Mouse (Mus musculus): ENCODE data around the gene Cfap70.
A peak's percentile ranks its signal among the peaks of the same experiment; 100 is the strongest.

Cfap70 gene

DNA sequence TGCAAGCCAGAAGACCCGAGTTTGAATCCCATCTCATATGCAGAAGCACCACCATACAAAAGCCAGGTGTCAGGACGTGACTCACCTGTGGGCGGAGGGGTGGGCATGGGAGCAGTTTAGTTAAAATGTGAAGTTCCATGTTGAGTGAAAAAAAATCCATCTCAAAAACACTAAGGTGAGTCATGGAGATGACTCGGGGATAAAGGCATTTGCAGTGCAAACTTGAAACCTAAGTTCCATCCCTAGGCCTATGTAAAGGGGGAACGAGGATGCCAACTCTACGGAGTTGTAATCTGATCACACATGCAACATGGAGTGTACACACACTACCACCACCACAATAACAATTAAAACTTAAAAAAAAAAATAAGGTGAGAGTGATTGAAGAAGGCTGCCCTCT, 29.0 kb downstream of the Cfap70 start:
- DNase-seq (ENCODE audit: low read depth, low spot score) = peak; percentile 79

DNA sequence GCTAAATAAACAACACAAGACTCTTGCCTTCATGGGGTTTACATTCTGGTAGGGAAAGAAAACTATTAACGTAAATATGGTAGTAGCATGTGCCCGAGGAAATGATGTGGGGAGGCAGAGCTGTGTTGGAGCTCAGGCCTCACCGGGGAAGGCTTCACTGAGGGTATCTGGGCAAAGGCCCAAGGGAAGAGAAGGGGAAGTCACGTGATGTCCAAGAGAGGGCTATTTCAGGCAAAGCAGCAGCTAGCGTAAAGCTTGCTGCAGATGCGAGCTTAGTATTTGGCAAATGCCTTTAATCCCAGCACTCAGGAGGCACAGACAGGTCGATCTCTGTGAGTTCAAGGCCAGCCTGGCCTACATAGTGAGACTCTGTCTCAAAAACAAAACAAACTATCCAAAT, 29.8 kb downstream of the Cfap70 start:
- no peak for DNase-seq (ENCODE audit: low read depth, low spot score)

- DNase-seq (ENCODE audit: low read depth, low spot score) = peak; percentile 69
Measured at GRCm38 (mm10) chr14:20400071-20400470, 52.0 kb downstream of the Cfap70 start.

DNA sequence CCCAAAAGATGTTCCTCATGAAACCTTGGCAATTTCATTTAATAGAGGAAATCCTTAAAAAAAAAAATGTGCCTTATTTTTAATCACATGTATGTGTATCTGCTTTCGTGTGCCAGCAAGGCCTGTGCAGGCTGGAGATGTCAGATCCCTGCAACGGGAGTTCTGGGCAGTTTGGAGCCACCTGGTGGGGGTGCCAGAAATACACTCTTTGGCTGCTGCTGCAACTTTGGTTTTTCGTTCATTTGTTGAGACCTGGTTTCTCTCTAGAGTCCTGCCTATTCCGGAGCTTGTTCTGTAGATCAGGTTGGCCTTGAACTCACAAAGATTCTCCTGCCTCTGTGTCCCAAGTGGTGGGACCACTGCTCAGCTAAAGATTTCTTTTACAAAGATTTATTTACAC, 53.2 kb downstream of the Cfap70 start:
- DNase-seq (ENCODE audit: low read depth, low spot score) = peak; percentile 54

DNA sequence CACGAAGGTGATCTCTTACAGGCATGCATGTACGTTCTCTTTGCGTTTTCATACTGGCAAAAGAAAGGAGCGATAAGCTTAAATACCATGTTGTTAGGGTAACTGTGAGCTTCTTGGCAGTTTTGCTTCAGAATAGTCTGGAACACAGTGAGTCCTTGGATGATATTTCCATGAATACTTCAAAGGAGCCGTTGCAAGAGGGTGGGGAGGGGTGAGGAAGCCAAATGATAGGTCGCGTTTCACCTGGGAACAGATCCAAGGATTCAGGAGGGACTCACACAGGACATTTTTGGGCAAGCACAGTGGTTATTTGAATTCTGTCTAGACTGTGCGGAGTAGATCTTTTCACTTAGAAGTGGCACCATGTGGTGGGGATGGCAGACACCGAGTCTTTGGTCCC, 54.8 kb downstream of the Cfap70 start:
- DNase-seq (ENCODE audit: low read depth, low spot score) = no peak

- peak; percentile 94 for DNase-seq (ENCODE audit: low read depth, low spot score)
Measured at GRCm38 (mm10) chr14:20393205-20393913, 58.7 kb downstream of the Cfap70 start, which contains the start of gene Mrps16. Gene Mrps16 (minus strand): TSS chr14:20393634.

DNA sequence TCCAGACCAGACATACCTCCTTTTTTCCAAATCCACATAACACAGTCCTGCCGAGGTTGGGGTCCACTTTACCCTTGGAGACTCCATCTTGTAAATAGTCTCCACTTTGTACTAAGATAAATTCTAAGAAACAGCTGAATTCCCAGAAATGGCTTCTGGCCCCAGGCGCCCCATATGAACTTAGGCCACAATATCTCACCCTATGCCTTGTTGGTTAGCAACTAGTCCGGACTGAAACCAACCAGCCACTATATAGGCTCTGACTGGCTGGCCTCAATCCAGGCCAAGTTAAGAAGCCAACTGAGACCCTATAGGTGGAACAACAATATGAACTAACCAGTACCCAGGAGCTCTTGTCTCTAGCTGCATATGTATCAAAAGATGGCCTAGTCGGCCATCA, 59.7 kb downstream of the Cfap70 start:
- DNase-seq (ENCODE audit: low read depth, low spot score) = peak; percentile 18

DNA sequence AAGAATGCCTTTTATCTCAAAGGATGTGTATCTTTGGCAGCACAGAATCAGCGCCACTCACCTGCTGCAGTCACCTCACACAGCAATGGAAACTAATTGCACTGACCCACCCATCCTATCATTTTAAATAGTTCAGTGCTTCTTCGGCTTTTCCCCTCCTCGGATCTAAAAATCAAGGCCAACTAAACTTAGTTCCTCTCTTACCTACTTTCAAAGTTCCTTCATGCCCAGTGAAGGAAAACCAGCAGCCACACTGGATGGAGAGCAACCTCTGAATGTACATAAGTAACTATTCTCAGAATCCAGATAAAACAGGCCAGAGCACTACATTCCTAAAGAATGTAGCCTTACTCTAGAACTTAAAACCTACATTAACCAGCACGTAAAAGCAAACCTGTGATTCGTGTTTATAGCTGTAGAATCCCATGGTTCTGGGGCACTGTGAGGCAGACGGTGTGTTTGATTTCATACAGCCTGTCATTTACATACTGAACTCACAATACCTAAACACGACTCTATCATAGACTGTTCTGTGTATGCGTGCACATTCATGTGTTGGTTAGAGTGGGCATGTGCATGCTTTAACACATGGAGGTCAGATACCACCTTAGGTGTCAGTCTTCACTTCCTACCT, 62.5 kb downstream of the Cfap70 start:
- DNase-seq (ENCODE audit: low read depth, low spot score) = no peak

DNA sequence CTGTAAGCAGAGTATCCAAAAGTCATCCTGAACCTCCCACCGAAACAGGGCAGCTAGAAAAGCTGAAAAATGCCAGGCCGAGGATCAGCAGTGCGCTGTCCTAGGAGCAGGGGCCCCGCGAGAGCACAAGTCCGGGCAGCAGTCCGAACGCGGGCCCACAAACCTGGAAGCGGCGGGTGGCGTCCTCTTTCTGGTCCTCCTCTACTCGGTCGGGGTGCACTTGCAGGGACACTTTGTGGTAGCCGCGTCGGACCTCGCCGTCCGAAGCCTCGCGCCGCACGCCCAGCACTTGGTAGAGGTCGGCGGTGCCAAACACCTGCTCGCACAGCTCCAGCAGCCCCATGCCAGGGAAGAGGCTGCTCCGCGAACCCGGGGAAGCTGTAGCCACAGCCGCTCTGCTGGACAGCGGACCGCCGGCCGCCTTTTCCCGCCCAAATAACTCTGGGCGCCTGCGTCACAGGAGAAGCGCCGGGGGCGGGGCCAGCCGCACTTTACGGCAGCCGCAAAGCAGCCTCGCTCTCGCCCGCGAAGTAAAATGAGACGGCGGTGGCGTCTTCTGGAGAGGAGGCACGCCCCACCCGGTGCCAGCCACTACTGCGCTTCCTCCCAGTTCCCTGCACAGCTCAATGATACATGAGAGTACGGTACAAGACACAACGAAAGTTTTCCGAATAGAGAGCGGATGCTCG, 63.4 kb downstream of the Cfap70 start, which contains the start of gene Dnajc9:
Gene Dnajc9, minus strand, starts transcription at position 470 of the 689 bp plus-strand sequence.
- DNase-seq (ENCODE audit: low read depth, low spot score) = peak; percentile 86

DNA sequence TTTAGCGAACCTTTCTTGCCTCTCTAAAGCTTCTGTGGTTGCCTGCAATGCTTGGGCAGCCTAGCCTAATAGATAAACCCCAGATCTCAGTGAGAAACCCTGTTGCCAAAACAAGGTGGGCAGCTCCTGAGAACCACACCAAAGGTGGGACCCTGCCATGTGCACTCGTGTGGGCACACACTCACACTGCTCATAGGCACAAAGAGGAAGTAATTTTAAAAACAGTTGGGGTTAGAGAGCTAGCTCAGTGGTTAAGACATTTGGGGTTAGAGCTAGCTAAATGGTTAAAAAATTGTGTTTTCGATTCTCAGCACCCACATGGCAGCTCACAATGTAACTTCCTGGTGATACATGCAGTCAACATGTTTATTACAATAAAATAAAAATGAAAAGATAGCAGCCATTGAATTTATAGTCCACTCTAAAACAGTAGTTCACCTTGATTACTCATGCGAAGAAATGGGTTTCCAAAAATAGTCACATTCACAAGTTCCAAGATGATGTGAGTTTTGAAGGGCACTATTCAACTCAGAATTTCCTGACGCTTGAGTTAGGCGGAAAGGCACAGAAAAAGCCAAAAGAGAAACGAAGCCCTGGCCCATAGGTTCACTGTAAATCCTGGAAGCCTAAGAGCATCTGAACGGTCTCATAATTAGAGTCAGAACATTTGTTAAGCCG, 72.1 kb downstream of the Cfap70 start:
- DNase-seq (ENCODE audit: low read depth, low spot score) = no peak

GRCm38 (mm10) chr14:20379087-20379640, 72.9 kb downstream of the Cfap70 start:
- no peak for DNase-seq (ENCODE audit: low read depth, low spot score)

- DNase-seq (ENCODE audit: low read depth, low spot score) = peak; percentile 16
Measured at GRCm38 (mm10) chr14:20378313-20379061, 73.5 kb downstream of the Cfap70 start.

DNA sequence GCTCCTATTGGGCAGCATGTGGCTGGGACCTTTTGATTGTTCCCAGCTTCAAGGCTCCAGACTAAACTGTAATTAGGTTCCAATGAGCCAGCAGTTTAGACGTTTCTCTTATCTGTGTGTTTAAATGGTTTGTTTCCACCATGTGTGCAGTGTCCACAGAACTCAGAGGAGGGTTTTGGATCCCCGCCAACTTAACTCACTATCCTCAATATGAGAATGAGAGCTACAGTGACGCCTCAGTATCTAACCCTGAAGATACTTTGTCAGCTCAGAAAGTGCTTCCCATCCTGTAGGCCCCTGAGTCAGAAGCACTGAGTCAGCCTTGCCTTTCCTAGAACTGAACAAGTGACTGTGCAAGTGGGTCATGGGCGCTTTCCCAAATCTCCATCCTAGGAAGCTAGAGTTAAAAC, 74.9 kb downstream of the Cfap70 start:
- peak; percentile 17 for DNase-seq (ENCODE audit: low read depth, low spot score)

DNA sequence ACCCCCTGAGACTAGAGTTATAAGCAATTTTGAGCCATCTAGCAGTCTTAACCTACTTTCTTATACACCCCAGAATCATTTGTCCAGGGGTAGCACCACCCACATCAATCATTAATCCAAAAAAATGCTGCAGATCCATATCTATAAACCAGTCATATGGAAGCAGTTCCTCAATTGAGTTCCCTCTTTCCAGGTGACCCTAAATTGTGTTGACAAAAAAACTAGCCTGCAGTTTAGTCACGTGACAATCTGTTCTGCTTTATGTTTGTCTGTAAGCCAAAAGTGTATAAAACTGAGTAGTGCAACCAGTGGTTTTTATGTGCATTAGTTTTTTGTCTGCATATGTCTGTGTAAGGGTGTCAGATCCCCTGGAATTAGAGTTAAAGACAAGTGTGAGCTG, 80.2 kb downstream of the Cfap70 start:
- no peak for DNase-seq (ENCODE audit: low read depth, low spot score)

- no peak for DNase-seq (ENCODE audit: low read depth, low spot score)
Measured at GRCm38 (mm10) chr14:20370798-20371197, 81.2 kb downstream of the Cfap70 start.

GRCm38 (mm10) chr14:20368271-20368670, 83.8 kb downstream of the Cfap70 start:
- no peak for DNase-seq (ENCODE audit: low read depth, low spot score)

GRCm38 (mm10) chr14:20363230-20363629, 88.8 kb downstream of the Cfap70 start:
- no peak for DNase-seq (ENCODE audit: low read depth, low spot score)

DNA sequence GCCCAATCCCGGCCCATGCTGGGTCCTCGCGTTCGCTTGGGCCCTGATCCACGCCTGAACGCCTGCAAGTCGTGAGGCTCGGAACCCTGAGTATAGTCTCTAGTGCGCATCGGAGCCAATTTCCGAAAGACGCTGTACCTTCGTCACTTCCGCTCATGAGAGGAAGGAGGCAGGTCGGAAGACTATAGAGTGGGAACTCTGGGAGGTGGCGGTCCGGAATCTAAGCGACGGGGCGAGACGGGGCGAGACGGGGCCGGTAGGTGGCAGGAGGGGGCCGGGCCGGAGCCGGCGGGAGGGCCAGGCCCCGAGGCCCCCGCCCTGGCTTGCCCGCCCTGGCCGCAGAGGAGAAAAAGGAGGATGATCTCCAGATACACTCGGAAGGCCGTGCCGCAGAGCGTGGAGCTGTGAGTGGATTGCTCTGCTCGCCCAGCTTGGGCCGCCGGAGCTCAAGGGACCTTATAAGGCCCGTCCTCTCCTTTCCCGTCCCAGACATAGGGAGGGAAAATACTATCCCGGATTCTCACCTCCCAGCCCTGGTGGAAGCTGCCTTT, 104.0 kb downstream of the Cfap70 start, which contains the start of the genes Ecd and Fam149b:
Gene Ecd, minus strand, starts transcription at position 131 of the 551 bp plus-strand sequence.
Gene Fam149b, plus strand, starts transcription at position 172 of the 551 bp plus-strand sequence.
- peak; percentile 91 for DNase-seq (ENCODE audit: low read depth, low spot score)

- no peak for DNase-seq (ENCODE audit: low read depth, low spot score)
Measured at GRCm38 (mm10) chr14:20347441-20347990, 104.5 kb downstream of the Cfap70 start.

DNA sequence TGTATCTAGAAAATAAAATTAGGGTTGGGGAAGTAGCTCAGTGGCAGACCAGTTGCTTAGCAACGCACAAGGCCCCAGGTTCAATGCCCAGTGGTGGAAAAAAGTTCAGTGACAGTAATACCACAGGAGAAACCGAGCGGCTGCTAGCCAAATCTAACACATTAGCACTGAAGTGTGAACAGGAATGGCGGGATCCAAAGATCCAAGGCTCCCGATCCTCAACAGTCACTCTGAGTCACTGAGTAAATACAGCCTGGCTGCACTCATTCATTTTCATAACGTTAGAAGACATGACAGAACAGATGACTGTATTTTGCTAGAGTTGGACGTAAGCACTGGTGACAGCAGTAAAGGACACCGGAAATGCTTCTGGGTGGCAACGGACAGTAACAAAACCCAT, 106.1 kb downstream of the Cfap70 start:
- peak; percentile 2 for DNase-seq (ENCODE audit: low read depth, low spot score)
